Mouse (Mus musculus) liver, adult 2 months (tissue): ENCODE results near the gene Gm10964.

Experiments used
- CTCF ChIP-seq: fragments of 200-500 bp; IDR thresholded peaks from 2 replicates; pipeline ENCODE4 v1.5.1; 2011; ENCODE audit warnings: low read depth, low read length, control low read depth
- POLR2A ChIP-seq: fragments of 200-500 bp; IDR thresholded peaks from 2 replicates; pipeline ENCODE4 v1.6.1; 2011; ENCODE audit warnings: low read length, control low read depth; ENCODE audit not compliant: insufficient read depth; ENCODE audit errors: extremely low read depth

DNA sequence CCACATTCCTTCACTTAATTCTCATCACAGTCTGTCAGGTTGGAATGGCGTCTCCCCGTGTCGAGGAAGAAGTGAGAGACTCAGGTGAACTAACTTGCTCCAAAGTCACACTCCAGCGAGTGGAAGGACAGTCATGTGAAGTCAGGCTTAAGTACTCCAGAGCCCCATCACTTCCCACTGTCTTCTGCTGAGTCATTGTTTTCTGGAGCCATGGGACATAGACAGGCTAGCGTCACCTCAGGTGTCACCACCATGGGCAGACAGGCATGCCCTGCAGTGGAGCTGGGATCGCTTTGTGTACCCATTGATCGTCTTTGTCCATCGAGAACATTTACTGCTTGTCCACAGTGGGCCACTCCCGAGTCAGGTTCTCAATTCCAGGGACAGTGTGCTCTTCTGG lies 9.3 kb upstream of the Gm10964 start:
- TF ChIP-seq CTCF = no peak
- TF ChIP-seq POLR2A = no peak
